In the genomic region with DNA sequence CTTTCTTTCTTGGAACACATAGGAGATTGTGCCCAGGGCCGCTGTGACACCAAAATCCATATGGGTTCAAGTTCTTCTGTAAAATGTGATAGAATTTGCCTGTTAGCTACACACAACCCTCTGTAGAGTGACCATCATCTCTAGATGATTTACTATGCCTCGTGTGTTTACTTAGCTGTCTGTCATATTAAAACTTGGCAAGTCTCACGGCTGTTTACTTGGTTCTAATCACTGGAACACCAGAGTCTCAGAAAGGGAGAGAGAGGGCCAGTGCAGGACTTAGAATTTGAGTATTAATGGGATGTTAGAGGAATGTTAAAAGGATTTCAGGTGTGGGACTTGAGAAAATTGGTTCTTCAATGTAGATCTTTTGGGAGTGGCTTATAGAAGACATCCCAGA, we compare ENCODE assay signal across 15 mouse cellular contexts.
"Had no signal": no experiment of that assay in that cellular context is flagged by ENCODE, and none has a peak within 500 bp of the region (broad histone marks: within the 10 kb centered on the region; RNA-seq: fewer than 3 reads in every experiment).

No protein-coding gene starts in this region.

- H3K27ac ChIP-seq: liver, embryonic 12.5 days; liver, embryonic 14.5 days; lung, embryonic 15.5 days; midbrain, embryonic 12.5 days; neural tube, embryonic 12.5 days; stomach, embryonic 15.5 days; stomach, postnatal 0 days had no signal

- H3K4me1 ChIP-seq: stomach, embryonic 15.5 days had no signal

- DNase-seq: lung, adult 2 months; lung, postnatal 10 days; midbrain, embryonic 14.5 days; right cerebral cortex, postnatal 14 days; thymus, adult 2 months; thymus, postnatal 25 days; thymus, postnatal 4 days had no signal

- H3K9ac ChIP-seq: liver, embryonic 12.5 days; liver, embryonic 14.5 days; lung, embryonic 15.5 days; midbrain, embryonic 12.5 days; neural tube, embryonic 12.5 days; stomach, embryonic 15.5 days had no signal

- H3K27me3 ChIP-seq: liver, embryonic 12.5 days; lung, embryonic 15.5 days; neural tube, embryonic 12.5 days; stomach, embryonic 15.5 days had no signal

- H3K4me3 ChIP-seq: liver, embryonic 12.5 days; lung, embryonic 15.5 days; megakaryocyte, embryonic 14.5 days; midbrain, embryonic 12.5 days; neural tube, embryonic 12.5 days; stomach, embryonic 15.5 days had no signal

- H3K36me3 ChIP-seq: liver, embryonic 12.5 days; lung, embryonic 15.5 days; midbrain, embryonic 12.5 days; neural tube, embryonic 12.5 days; stomach, embryonic 15.5 days had no signal
